Mouse (Mus musculus): ENCODE measurements around the gene Adrb1.

GRCm38 (mm10) chr19:56749343-56749742 is 27.3 kb downstream of the Adrb1 start:
- TF ChIP-seq CTCF (IDR thresholded peaks at IDR 0.05; ENCODE audit: control insufficient read depth, insufficient read depth, low read length) (no peak), POLR2A (IDR thresholded peaks at IDR 0.05; ENCODE audit: borderline replicate concordance, control insufficient read depth, low read depth, low read length) (no peak)

Measured in bone marrow, adult 2 months (tissue).